9 mouse cellular contexts compared by ENCODE assay signal in the genomic region with DNA sequence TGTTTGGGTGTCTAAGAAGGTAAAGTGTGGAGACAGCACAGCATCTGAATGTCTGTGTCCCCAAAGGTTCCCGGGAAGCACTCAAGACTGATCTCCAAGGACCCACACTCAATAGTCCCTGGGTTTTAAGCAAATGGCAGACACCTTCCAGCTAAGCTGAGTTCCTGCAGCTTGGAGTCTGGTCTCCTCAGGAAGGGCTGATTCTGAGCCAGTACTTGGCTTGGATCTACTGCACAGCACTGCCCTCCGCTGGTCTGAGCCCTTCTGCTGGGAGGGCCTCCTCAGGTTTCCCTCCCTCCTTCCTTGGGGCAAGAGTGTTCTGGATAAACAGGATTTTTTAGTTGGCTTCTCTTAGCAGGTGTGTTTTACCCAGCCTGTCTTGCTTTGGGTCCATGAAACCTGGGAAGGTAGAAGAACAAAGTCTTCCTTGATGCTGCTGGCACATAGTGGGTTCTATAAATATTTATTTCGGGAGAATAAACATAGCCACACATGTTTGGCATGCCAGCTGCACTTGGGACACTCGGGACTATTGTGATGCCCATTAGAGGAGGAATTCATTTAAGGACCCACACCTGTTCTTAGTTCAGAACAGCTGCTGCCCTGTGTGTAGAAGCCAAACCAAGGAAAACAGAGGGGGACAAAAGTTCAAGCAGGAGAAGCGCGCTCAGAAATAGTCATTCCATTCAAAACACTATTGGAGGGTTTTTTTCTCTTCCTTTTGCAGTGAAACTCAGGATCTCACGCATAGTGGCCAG. TPM values are rescaled to one million over a fixed set of nuclear protein-coding genes. Genes with fewer than 3 reads are reported as not detected.
A peak's percentile ranks its signal among the peaks of the same experiment; 100 is the strongest.
DNase-seq lines count a peak whose midpoint lies in the region; ATAC-seq and TF ChIP-seq lines count a peak whose summit lies in the region.
"Had no signal": no experiment of that assay in that cellular context is flagged by ENCODE, and none has a peak within 500 bp of the region (broad histone marks: within the 10 kb centered on the region; RNA-seq: fewer than 3 reads in every experiment).

No protein-coding gene starts in this region.

- H3K4me1 ChIP-seq in hindbrain, embryonic 12.5 days, result peaks cover 20% of the 10 kb centered on the region
- H3K4me1 ChIP-seq in hindbrain, embryonic 13.5 days (replicated peaks), result peaks cover 31% of the 10 kb centered on the region
- H3K4me1 ChIP-seq in E14TG2a.4 (replicated peaks; ENCODE audit: low read depth, low read length), result peaks cover 51% of the 10 kb centered on the region
- peaks cover 39% of the 10 kb centered on the region for H3K4me1 ChIP-seq in limb, embryonic 15.5 days
- peaks cover 4% of the 10 kb centered on the region for H3K4me1 ChIP-seq in heart, adult 2 months (ENCODE audit: control insufficient read depth, insufficient read depth, low read length)

- TF ChIP-seq POLR2A in brain, embryonic 14.5 days (IDR thresholded peaks at IDR 0.05; ENCODE audit: borderline replicate concordance, extremely low read depth, insufficient read depth, insufficient read length, poor library complexity, severe bottlenecking), result no peak
- no peak for TF ChIP-seq POLR2A in heart, adult 2 months (IDR thresholded peaks at IDR 0.05; ENCODE audit: insufficient read depth, low read depth, low read length)

- H3K27me3 ChIP-seq in hindbrain, embryonic 12.5 days, result no peaks in the 10 kb centered on the region; the same call in 1 of the 2 replicates
- 0 out of 2 replicates have a peak, but pooled peaks cover 2% of the 10 kb centered on the region for H3K27me3 ChIP-seq in hindbrain, embryonic 13.5 days
- peaks cover 10% of the 10 kb centered on the region for H3K27me3 ChIP-seq in E14TG2a.4 (ENCODE audit: insufficient read depth, low read length)
- H3K27me3 ChIP-seq in limb, embryonic 15.5 days, result no peaks in the 10 kb centered on the region
- H3K27me3 ChIP-seq in heart, adult 2 months (ENCODE audit: control insufficient read depth, insufficient read depth, low read length), result no peaks in the 10 kb centered on the region

- ATAC-seq in hindbrain, embryonic 12.5 days (ENCODE audit: low FRiP score), result peak; percentile 49
- ATAC-seq in hindbrain, embryonic 13.5 days (ENCODE audit: low FRiP score), result no peak
- peak; percentile 56; the same call in 1 of the 2 replicates for ATAC-seq in limb, embryonic 15.5 days (ENCODE audit: insufficient number of reproducible peaks, low FRiP score, low TSS enrichment, low read depth)

- peak; percentile 21; the same call in 1 of the 2 replicates for TF ChIP-seq CTCF in E14TG2a.4 (conservative IDR thresholded peaks at IDR 0.05; ENCODE audit: low read length)
- peak; percentile 46; the same call in 1 of the 2 replicates for TF ChIP-seq CTCF in brain, embryonic 14.5 days (IDR thresholded peaks at IDR 0.05; ENCODE audit: borderline replicate concordance, extremely low read depth, insufficient read depth, insufficient read length)
- TF ChIP-seq CTCF in heart, adult 2 months (IDR thresholded peaks at IDR 0.05), result no peak; the same call in 1 of the 2 replicates

- no peaks in the 10 kb centered on the region for H3K36me3 ChIP-seq in hindbrain, embryonic 12.5 days
- no peaks in the 10 kb centered on the region for H3K36me3 ChIP-seq in hindbrain, embryonic 13.5 days
- H3K36me3 ChIP-seq in E14TG2a.4 (ENCODE audit: insufficient read depth, low read length), result no peaks in the 10 kb centered on the region
- H3K36me3 ChIP-seq in limb, embryonic 15.5 days, result no peaks in the 10 kb centered on the region
- no peaks in the 10 kb centered on the region for H3K36me3 ChIP-seq in heart, adult 2 months (ENCODE audit: control insufficient read depth, insufficient read depth, low read length)

- intact Hi-C loops in heart, adult 2 months (cut with DNase I), result loop anchor here (1.0 to 2.0 kb wide), 2 partner anchors 87 to 227 kb away; no protein-coding TSS in a partner anchor

- H3K4me2 ChIP-seq in hindbrain, embryonic 12.5 days (replicated peaks), result no peak overlapping the region
- no peak overlapping the region for H3K4me2 ChIP-seq in hindbrain, embryonic 13.5 days
- H3K4me2 ChIP-seq in limb, embryonic 15.5 days, result no peak overlapping the region

- DNase-seq in brain, embryonic 14.5 days (ENCODE audit: low read depth), result peak; percentile 64
- DNase-seq in gastrocnemius, postnatal 25 days, result peak; percentile 53
- DNase-seq in urinary bladder, postnatal 36 days (ENCODE audit: low spot score in 2 of 2), result peak; percentile 39 to 61
- DNase-seq in heart, adult 2 months, result no peak

- no peak for TF ChIP-seq EP300 in heart, adult 2 months (IDR thresholded peaks at IDR 0.05; ENCODE audit: insufficient read depth, low read depth, low read length)

- 49% methylated on average over 7 of the region's 7 CpGs for WGBS in hindbrain, embryonic 12.5 days
- WGBS in hindbrain, embryonic 13.5 days, result 46% methylated on average over 7 of the region's 7 CpGs
- 25% methylated on average over 7 of the region's 7 CpGs for WGBS in limb, embryonic 15.5 days
- WGBS in heart, adult 2 months, result 51% methylated on average over 7 of the region's 7 CpGs

- H3K9ac ChIP-seq in hindbrain, embryonic 12.5 days, result no peak overlapping the region
- no peak overlapping the region for H3K9ac ChIP-seq in hindbrain, embryonic 13.5 days
- H3K9ac ChIP-seq in limb, embryonic 15.5 days, result no peak overlapping the region
- no peak overlapping the region for H3K9ac ChIP-seq in heart, adult 2 months (ENCODE audit: low read depth, low read length)

- no peaks in the 10 kb centered on the region for H3K9me3 ChIP-seq in hindbrain, embryonic 12.5 days (replicated peaks)
- no peaks in the 10 kb centered on the region for H3K9me3 ChIP-seq in hindbrain, embryonic 13.5 days
- no peaks in the 10 kb centered on the region for H3K9me3 ChIP-seq in E14TG2a.4 (ENCODE audit: low read length)
- H3K9me3 ChIP-seq in limb, embryonic 15.5 days, result no peaks in the 10 kb centered on the region

- no peaks in the 10 kb centered on the region for H3K79me2 ChIP-seq in heart, adult 2 months (replicated peaks; ENCODE audit: control insufficient read depth, insufficient read depth, low read length)

- no peak overlapping the region for H3K4me3 ChIP-seq in hindbrain, embryonic 12.5 days
- no peak overlapping the region for H3K4me3 ChIP-seq in hindbrain, embryonic 13.5 days
- no peak overlapping the region for H3K4me3 ChIP-seq in E14TG2a.4 (replicated peaks; ENCODE audit: low read length)
- H3K4me3 ChIP-seq in limb, embryonic 15.5 days, result no peak overlapping the region
- no peak overlapping the region for H3K4me3 ChIP-seq in heart, adult 2 months
- H3K4me3 ChIP-seq: layer of hippocampus, adult 2 months had no signal

- no peak overlapping the region for H3K27ac ChIP-seq in hindbrain, embryonic 12.5 days
- no peak overlapping the region for H3K27ac ChIP-seq in hindbrain, embryonic 13.5 days
- H3K27ac ChIP-seq in limb, embryonic 15.5 days, result peak overlapping the region; percentile 74; the same call in 1 of the 2 replicates
- no peak overlapping the region for H3K27ac ChIP-seq in heart, adult 2 months
- H3K27ac ChIP-seq: layer of hippocampus, adult 2 months had no signal

RNA-seq across cellular contexts. Expression of a gene that starts 8.7 kb away (rescaled TPM):
- 158 and 167 TPM in 2 replicates for polyA plus RNA-seq in hindbrain, embryonic 12.5 days (2016; fragmentation: Nextera tagmentation; extraction: Ambion mirVana)
- polyA plus RNA-seq in hindbrain, embryonic 13.5 days (2015; fragmentation: Nextera tagmentation; extraction: Ambion mirVana), result 140 and 146 TPM in 2 replicates
- polyA plus RNA-seq in brain, embryonic 14.5 days (2012; rRNA removed), result 82.8 and 88.5 TPM in 2 replicates
- total RNA-seq in gastrocnemius, postnatal 25 days (2021), result 10 to 100 TPM; 34.6 to 37.0 TPM
- 155 and 163 TPM in 2 replicates for polyA plus RNA-seq in limb, embryonic 15.5 days (2015; fragmentation: Nextera tagmentation; extraction: Ambion mirVana)
- 10 to 100 TPM; 40.5 to 47.6 TPM for total RNA-seq in heart, adult 2 months (2021)
- polyA plus RNA-seq in heart, adult 2 months (2012; rRNA removed), result 29.4 and 39.0 TPM in 2 replicates

RNA-seq across cellular contexts. Expression of a gene that starts 48.5 kb away (rescaled TPM):
- not detected in 2 replicates for polyA plus RNA-seq in hindbrain, embryonic 12.5 days (2016; fragmentation: Nextera tagmentation; extraction: Ambion mirVana)
- polyA plus RNA-seq in hindbrain, embryonic 13.5 days (2015; fragmentation: Nextera tagmentation; extraction: Ambion mirVana), result not detected in 2 replicates
- polyA plus RNA-seq in brain, embryonic 14.5 days (2012; rRNA removed), result not detected in 2 replicates
- total RNA-seq in gastrocnemius, postnatal 25 days (2021), result not detected
- not detected in 2 replicates for polyA plus RNA-seq in limb, embryonic 15.5 days (2015; fragmentation: Nextera tagmentation; extraction: Ambion mirVana)
- total RNA-seq in heart, adult 2 months (2021), result not detected
- not detected in 2 replicates for polyA plus RNA-seq in heart, adult 2 months (2012; rRNA removed)
- total RNA-seq: layer of hippocampus, adult 2 months had no signal

Comparison
In these comparisons a context has a peak if more than half of its experiments do, and no peak if none do; other contexts are left out.
1. DNase-seq: peak in brain, embryonic 14.5 days (single experiment), gastrocnemius, postnatal 25 days (single experiment) and urinary bladder, postnatal 36 days (2 of 2); none in heart, adult 2 months (0 of 2).